Mouse (Mus musculus) spleen, postnatal 4 days (tissue): Measurements from ENCODE around the gene Foxb1.

Experiments
- DNase-seq, 2 experiments: peaks; one replicate each; pipeline ENCODE4 v3.0.0; 2022; ENCODE audit warnings: low spot score in 2 of 2

The Foxb1 gene

DNA sequence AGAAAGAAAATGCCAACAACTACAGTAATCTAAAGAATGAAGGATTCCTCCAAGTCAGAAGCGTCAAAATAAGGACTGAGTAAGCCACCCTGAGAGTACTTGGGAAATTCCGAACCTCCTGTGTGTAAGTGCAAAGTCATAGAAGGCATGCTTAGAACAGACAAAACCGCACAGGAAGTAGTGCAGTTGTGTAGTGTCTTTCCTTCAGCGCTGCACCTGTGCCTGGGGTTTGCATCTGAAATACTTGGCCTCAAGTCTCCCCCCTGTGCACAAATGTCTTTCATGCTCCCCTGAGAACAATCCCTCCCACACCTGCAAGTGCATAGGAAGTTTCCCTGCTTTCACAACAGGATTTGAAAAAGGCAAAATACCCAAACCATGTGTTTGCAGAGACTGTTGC, 3.5 kb downstream of the Foxb1 start:
- no peak for DNase-seq

DNA sequence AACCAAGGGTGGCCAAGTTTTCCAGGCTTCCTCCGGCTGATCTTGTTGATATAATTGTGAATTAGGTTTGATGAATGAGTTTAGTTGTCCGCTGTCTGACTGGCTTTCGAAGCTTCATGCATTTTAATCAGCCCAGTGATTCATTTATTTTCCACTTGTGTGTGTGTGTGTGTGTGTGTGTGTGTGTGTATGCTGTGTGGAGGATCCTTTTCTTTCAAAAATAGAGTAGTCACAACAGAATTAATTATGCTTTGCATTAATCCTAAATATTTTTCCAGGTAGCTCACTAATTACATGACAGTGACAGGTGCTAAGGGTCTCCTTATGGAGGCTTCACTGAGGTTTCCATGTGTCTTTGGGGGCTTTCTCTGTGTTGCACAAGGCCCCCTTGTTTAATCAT, 4.3 kb downstream of the Foxb1 start:
- no peak for DNase-seq

DNA sequence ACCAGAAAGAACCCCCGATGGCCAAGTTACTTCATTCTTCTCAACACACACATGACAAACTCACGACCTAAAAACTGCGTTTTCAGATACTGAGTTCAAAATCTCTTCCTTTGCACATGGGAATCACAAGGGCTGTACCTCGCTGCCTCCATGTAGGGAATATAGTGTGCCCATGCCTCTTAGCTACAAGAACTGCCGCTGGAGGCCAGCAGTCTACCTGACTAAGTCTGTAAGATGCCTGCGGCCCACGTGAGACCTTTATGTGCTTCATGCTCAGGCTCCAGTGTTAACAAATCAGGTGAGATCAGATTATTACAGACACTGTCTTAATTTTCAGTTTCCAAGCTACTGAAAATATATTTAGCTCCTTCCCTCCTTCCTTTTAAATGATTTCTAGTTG, 4.7 kb downstream of the Foxb1 start:
- DNase-seq: no peak

DNA sequence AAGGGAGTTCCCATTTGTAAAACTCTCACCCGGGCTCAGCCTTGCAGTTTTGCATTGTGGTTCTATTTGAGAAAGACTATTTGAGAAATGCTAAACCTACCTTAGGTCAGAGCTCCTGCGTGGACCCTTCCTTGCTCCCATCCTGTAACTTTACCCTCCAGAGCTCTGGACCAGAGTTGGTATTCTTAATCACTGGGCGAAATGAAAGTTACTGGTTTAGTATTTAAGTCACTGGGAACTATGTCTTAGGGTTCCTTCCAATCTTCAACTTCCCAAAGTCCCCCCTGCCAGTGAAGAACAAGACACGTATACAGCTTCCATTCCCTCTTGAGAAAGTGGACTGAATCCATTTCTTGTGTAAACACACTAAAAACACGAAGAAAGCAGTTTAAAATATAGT, 5.6 kb downstream of the Foxb1 start:
- DNase-seq: no peak

DNA sequence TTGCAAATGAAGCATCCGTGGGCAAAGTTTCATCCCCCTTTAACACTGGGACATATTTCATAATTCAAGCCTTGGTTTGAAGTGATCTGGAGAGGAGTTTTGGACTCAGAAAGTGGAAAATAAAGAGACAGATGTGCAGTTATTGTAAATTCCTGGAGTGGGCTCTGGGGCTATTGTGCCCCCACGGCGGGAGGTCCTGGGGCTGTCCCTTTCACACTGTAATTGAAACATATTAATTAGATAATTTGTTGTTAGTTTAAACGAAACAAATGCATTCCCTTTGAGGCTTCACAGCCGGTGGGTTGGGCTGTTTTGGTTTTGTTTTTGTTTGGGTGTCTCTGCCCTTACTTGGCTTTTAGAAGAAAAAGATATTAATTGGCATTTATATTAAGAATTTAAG, 6.0 kb downstream of the Foxb1 start:
- DNase-seq: no peak

DNA sequence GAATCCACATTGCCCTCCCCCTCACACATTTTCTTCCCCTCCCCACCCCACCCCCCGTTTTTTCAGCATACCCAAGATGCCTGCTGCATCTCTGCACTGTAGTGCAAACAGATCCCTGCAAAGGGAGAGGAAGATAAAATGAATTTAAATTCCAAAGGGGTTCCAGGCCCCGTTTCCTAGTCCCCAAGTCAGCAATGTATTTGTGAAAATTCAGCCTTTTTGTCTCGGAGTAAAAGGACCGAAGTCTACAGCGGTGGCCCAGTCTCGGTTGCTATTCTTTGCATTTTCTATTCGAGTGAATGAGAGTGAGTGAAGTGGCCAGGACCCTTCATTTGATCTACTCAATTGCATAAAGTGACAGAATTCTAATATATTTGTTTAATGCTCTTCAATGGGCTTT, 6.4 kb downstream of the Foxb1 start:
- DNase-seq: no peak

DNA sequence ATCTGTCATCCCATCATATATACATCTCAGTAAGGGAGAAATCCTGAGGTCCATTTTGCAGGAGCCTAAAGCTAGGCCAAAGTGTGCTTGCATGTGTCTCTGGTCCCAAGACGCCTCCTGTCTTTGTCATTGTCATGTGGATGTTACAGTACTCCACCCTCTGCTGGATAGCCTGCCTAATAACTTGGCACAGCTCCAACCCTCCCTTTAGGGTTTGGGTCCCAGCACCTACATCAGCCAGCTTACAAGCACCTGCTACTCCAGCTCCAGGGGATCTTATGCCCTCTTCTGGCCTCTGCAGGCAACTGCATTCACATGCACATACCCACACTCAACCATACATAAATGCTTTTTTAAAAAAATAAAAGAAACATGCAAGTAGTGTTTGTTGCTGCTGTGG, 12.8 kb downstream of the Foxb1 start:
- DNase-seq: no peak

DNA sequence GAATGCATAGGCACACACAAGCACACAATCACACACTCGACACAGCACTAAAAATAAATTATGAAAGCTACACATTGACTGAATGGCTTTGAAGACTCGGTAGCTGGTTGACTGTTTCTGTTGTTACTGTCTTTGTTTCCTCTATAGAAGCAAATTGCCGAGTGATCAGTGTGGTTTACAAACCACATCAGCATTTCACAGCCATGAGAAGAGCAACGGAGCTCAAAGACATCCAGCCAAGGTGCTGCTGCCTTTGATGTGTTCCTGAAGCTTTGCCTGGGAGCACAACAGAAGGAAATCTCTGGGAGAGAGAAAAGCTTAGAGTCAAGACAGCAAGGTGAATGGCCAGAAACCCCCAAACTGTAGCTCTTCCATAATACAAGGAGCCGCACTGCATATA, 32.0 kb downstream of the Foxb1 start:
- DNase-seq: no peak

DNA sequence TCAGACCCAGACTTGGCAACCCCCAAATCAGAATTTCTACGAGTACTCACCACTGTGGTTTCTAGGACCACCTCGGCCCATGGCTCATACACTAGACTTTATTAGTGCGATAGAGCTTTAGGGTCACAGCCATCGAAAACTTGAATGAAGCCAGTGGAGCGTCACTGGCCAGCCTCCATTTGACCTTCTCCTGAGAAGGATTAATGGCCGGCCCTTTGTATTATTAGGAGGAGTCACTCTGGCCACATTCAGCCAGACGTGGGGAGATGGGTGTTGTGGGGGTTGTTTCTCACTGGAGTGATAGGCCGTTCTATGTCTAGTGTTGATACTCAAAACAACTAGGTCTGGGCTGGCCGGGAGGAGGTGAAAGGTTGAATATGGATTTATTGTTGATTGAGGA, 42.3 kb downstream of the Foxb1 start:
- no peak for DNase-seq

DNA sequence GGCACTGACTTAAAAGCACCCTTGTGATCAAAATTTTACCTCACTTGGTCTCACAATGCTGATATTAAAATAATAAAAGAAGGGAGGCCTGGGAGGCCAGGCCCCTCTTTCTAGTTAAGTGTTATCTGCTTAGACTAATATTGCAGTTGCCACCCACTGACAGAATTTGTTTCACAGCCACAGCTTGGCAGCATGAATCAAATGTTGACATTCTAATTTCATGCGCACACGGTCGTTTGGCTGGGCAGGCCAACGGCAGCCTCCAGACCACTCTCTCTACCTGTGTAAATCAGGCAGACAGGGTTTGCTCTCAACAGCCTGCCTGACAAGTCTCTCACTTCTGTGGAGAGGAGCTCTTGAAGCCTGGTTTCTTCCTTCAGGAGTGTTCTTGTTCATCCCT, 44.4 kb downstream of the Foxb1 start:
- no peak for DNase-seq

DNA sequence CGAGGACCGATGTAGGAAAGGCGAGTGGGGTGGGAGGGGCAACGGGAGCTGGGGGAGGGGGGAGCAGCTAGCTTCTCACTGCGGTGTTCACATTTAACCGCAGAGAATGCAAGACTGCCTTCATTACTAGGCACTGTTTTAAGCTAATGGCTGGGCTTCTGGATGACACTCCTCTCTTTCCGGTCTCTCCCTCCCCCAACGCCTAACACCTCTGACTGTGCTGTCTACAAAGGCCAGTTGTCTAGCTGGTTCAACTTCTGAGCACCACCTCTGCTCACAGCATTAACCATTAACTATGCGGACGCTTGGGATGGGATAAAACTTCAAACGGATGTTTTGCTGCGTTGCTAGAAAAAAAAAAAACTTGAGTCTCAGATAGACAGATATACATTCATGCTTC, 45.3 kb downstream of the Foxb1 start:
- DNase-seq: no peak

DNA sequence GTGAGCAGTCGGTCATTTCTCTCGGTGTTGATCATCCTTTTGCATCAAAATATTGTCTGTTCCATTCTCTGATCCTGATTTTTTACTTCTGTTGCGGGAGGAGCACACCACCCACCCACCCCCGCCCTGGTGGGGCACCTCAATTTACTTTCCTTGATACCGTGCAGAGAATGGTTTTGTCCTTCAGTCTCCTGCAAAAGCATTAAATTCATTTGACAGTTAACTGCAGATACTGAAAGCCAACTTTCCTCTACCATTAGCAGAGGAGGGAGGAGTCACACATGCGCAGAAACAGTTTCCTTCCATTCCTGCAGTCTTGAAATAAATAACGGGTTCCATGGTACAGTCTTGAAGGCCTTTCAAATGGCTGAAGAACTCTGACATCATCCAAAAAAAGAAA, 46.4 kb downstream of the Foxb1 start:
- DNase-seq: no peak

DNA sequence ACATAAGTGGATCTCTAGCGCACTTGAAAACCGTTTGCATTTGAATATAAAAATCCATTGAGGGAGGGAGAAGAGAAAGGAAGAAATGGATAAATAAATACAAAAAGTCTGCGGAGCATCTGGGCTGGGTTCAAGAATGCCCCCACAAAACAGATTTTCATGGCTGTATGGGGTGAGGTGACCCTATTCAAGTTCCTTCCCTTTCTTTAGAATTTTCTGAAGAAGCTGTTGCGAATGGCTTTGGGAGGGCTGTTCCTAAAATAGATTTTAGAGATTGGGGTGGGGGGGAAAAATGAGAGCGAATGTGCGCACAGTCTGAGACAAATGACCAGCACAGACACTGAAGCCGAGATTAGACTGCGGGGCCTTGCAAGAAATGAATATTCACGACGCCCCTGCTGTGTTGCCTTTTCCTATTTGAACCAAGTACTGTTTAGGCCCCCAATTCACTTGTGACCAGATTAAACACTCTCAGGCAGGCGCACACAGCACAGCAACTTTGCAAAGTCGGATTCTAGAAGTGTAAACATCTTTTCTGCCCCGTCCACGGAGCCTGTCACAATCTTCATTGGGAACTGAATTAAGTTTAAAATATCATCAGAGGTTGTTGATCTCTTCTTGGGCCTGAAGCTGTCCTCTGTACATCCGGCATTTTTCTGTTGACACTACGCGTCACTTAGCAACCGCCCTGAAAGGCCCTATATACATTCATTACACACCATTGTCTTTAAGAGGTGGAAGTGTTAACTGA, 47.0 kb downstream of the Foxb1 start:
- DNase-seq: no peak

DNA sequence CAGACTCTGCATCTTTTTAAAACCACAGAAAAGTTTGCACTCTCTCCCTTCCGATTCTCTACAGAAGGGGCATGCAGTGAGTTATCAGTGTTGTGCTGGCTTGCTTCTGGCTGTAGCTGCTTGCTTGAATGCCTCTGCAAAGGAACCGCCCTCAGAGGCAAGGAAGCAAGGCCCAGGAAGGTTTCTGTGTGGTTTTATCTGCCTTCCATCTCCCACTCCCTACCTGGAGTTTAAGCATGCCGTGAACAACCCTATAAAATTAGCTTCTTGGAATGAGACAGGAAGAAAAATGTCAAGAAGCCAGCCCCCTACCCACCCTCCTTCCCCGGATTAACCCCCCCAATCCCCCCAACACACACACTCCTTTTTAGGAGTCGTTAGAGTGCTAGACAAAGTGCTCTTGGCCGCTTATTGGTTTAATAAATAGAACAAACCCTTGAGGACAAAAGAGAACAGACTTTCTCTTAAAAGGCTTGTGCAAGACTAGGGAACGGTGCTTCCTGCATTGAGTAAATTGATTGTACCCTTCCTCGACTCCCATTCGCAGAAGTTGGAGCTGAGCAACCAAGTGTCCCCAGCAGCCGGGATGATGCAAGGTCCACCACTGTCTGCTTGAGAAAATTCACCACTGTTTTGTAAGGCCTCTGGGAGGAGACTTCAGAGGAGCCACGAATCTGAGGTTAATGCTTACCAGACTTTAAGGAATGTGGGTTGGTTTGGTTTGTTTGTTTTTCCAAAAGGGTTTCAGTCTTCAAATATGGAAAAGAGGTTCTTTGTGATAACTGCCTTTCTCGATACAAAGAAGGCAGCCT, 47.8 kb downstream of the Foxb1 start:
- peak in 1 of 2 experiments; percentile 13 for DNase-seq
